Mouse (Mus musculus): Measurements from ENCODE around the gene Acp6. TPM values are rescaled to one million over a fixed set of nuclear protein-coding genes. Genes with fewer than 3 reads are reported as not detected.

Acp6 gene
- total RNA-seq, 2 experiments from 2014 or later = 26.0 to 68.5 TPM

DNA sequence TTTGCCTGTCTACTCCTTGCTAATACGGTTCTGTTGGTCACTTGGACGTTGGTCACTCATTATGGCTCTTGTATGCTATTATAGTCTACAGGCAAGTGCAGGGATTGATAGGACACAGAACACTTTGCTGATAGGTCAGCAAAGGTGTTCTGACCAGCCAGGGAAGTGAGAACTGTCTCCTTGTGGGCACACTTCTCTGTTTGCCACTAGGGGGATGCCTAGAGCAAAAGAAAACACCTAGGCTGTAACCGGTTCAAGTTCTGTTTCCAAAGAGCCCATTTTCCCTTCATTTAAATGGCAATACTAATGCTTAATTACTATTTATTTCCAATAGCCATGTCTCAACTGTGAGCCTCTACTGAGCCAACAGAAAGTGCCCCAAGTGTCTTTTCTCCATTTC lies 25.2 kb downstream of the Acp6 start:
- ATAC-seq (replicated peaks; ENCODE audit: low FRiP score, low TSS enrichment, poor library complexity, severe bottlenecking) = peak; percentile 68

- ATAC-seq (replicated peaks; ENCODE audit: low FRiP score, low TSS enrichment, poor library complexity, severe bottlenecking) = peak; percentile 73
Observed at GRCm38 (mm10) chr3:97185098-97185860, 26.7 kb downstream of the Acp6 start.

DNA sequence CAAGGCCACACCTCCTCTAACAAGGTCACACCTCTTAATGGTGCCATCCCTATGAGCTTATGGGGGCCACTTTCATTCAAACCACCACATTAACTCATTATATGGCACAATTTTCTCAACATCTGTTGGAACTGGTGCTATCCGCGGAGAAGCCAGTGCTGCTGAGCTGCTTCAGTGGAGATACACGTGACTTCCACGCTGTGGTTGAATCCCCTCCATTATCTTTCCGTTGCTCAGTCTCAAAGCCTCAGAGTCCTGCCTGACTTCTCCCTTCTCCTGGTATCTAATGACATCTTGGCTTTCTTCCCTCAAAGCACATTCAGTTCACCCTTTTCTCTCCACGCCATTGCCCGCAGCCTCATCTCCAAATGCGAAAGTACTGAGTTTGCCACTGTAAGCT lies 38.0 kb downstream of the Acp6 start:
- peak; percentile 55; the same call in 1 of the 2 replicates for ATAC-seq (replicated peaks; ENCODE audit: low FRiP score, low TSS enrichment, poor library complexity, severe bottlenecking)

DNA sequence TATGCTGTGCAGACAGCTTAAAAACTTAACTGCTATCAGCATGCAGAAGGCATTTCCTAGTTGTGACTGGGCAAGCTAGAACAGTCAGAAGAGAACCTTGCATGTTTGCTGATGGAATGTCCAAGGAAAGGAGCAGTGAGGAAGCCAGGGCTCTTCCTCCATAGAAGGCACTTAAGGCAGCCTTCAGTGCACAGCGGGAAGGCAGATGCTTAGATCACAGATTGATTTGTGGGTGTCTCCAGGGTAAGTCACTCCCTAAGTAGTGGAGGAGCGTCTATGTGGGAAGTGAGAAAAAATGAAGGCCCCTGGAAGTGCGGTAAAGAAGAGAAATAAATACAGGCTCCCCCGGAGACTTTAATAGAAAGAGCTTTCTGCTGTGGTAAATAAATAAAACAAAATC lies 40.7 kb downstream of the Acp6 start:
- no peak for ATAC-seq (replicated peaks; ENCODE audit: low FRiP score, low TSS enrichment, poor library complexity, severe bottlenecking)

- ATAC-seq (replicated peaks; ENCODE audit: low FRiP score, low TSS enrichment, poor library complexity, severe bottlenecking) = peak; percentile 87
Observed at GRCm38 (mm10) chr3:97201943-97202342, 43.4 kb downstream of the Acp6 start.

GRCm38 (mm10) chr3:97203880-97204279 lies 45.3 kb downstream of the Acp6 start:
- no peak for ATAC-seq (replicated peaks; ENCODE audit: low FRiP score, low TSS enrichment, poor library complexity, severe bottlenecking)

GRCm38 (mm10) chr3:97206521-97206920 lies 47.9 kb downstream of the Acp6 start:
- ATAC-seq (replicated peaks; ENCODE audit: low FRiP score, low TSS enrichment, poor library complexity, severe bottlenecking) = no peak

- ATAC-seq (replicated peaks; ENCODE audit: low FRiP score, low TSS enrichment, poor library complexity, severe bottlenecking) = no peak
Observed at GRCm38 (mm10) chr3:97209351-97209750, 50.8 kb downstream of the Acp6 start.

GRCm38 (mm10) chr3:97211177-97211576 lies 52.6 kb downstream of the Acp6 start:
- peak; percentile 37 for ATAC-seq (replicated peaks; ENCODE audit: low FRiP score, low TSS enrichment, poor library complexity, severe bottlenecking)

DNA sequence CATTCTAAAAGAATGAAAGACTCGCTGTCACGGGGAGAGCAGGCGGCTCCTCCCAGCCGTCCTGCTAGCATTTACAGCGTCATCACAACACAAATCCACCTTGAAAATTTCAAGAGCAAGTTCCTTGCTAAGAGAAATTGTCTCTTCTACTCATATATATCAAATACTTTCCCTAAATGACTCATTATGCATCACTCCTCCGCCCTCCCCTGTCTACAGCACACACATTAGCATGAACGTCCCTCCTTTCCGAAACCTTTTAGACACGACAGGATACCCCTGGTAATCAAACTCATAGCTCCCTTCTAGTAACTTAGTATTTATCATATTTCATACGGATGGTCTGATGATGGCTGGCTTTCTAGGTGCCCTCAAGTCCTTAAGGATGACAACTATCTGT lies 55.3 kb downstream of the Acp6 start:
- no peak for ATAC-seq (replicated peaks; ENCODE audit: low FRiP score, low TSS enrichment, poor library complexity, severe bottlenecking)

DNA sequence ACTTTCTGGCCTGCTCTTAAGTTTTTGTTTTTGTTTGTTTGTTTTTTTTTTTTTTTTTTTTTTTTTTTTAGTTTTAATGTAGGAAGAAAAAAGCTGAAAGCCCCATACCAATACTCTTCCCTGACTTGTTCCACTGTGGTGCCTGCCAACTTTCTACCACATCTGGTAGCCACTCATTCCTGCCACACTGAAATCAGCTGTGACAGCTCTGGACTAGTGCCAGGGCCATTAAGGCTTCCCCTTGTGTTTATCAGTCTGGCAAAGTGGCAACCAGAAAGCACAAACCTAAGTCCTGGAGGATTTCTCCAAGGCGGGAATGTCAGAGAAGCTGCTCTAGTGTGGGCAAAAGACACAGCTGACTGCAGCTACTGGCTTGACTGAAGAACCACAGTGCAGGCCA lies 55.9 kb downstream of the Acp6 start:
- peak; percentile 22; the same call in 1 of the 2 replicates for ATAC-seq (replicated peaks; ENCODE audit: low FRiP score, low TSS enrichment, poor library complexity, severe bottlenecking)

DNA sequence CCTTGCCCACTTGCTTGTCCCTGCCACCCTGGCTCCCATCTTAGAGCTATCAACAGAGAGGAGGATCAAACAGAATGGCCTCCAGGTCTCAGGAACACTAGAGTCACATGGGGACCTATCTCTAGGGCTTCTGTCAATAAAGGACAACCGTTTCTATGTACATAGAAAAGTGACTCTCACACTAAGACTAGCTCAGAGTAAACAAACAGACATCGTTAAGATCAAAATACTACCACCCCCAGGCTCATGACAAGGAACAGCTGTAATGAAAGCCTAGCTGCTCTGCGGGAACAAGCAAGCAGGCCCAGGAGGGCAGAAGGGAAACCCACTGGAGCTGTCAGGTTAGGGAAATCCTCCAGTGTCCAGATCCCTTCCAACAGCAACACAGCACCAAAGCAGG lies 56.9 kb downstream of the Acp6 start:
- no peak for ATAC-seq (replicated peaks; ENCODE audit: low FRiP score, low TSS enrichment, poor library complexity, severe bottlenecking)

DNA sequence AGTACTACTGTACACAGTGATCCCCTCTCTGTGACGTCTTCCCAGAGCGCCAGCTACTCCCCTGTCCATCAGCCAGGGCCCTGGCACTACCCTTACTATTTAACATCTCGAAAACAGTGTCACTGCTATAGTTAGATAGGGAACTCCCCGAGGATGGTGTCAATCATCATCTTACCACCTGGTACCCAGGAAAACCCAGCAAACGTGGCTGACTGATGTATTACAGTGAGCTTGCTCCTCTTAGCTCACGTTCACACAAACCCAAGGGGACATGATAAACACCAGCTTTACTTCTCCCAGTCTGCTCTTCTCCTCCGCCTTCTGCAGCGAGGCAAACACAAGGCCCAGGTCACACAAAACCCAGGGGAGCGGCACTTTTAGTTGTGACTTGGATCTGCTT lies 64.7 kb downstream of the Acp6 start:
- ATAC-seq (replicated peaks; ENCODE audit: low FRiP score, low TSS enrichment, poor library complexity, severe bottlenecking) = no peak

GRCm38 (mm10) chr3:97225231-97225630 lies 66.7 kb downstream of the Acp6 start:
- ATAC-seq (replicated peaks; ENCODE audit: low FRiP score, low TSS enrichment, poor library complexity, severe bottlenecking) = no peak

DNA sequence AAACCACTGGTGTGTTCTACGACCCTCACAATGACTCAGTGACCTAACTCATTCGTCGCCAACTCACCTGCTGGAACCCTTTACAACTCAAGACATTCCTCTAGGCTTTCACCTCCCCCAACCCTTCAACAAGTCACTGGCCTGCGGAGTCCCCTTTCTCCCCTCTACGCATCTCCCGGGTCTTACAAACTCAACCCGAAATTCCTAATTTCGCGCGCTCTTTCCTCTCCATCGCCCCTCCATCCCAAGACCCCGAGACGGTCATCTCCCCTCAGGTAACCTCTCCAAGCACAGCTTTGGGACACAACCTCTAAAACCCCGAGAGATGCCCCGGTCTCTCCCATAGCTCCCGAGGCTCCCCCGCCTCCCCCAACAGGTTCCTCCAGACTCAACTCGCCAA lies 68.1 kb downstream of the Acp6 start:
- ATAC-seq (replicated peaks; ENCODE audit: low FRiP score, low TSS enrichment, poor library complexity, severe bottlenecking) = no peak

Other genes starting within 250 kb of the Acp6 start
- not detected in 2 replicates for gene Gja8, start 232.8 kb upstream of the Acp6 start, total RNA-seq (2014; fragmentation: Nextera tagmentation)
- not detected in 2 replicates for gene Gja8, start 232.8 kb upstream of the Acp6 start, total RNA-seq (2017)
- 5.4 and 13.9 TPM in 2 replicates for gene Bcl9, start 139.1 kb downstream of the Acp6 start, total RNA-seq (2014; fragmentation: Nextera tagmentation)
- gene Bcl9, start 139.1 kb downstream of the Acp6 start, total RNA-seq (2017) = 0.66 and 1.5 TPM in 2 replicates